Mouse (Mus musculus): Measurements from ENCODE around the gene Rundc1. TPM values are rescaled to one million over a fixed set of nuclear protein-coding genes. Genes with fewer than 3 reads are reported as not detected.

Gene Rundc1
- polyA plus RNA-seq (2017; shearing (Covaris generic)) = 10.1 TPM

DNA sequence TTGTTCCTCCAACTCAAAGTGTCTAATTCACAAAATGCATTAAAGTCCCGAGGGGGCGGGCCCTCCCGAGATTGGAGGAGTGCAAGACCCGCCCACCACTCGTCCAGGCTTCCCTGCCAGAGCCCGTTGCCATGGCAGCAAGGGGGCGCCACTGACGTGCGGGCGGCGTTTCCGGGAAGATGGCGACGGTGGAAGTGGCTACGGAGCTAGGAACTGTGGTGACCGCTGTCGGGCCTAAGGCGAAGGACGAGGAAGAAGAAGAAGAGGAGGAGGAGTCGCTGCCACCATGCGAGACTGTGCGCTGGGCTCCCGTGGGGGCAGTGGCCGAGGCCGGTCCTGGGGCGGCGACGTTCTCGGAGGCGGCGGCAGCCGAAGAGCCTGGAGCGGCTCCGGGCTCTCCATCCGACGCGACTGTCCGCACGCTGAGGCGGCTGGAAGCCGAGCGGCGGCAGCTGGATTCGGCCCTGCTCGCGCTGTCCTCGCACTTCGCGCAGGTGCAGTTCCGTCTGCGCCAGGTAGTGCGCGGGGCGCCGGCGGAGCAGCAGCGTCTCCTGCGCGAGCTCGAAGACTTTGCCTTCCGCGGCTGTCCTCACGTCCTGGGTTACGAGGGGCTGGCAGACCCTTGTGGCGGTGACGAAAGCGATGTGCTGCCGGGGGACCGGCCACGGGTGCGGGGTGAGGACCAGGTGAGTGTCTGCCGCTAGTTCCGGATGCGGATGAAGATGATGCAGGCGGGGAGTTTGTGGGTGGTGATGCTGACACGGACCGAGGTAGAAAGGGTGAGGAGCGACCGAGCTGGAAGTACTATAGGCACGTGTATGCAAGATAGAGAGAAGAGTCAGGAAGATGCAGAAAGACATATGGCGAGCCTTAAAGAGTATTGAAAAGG, at the start of gene Rundc1, which contains the start of gene Ptges3l:
TSS of gene Rundc1 (plus strand) at position 161 of the 889 bp plus-strand sequence.
TSS of gene Ptges3l (minus strand) at position 409 of the 889 bp plus-strand sequence.

DNA sequence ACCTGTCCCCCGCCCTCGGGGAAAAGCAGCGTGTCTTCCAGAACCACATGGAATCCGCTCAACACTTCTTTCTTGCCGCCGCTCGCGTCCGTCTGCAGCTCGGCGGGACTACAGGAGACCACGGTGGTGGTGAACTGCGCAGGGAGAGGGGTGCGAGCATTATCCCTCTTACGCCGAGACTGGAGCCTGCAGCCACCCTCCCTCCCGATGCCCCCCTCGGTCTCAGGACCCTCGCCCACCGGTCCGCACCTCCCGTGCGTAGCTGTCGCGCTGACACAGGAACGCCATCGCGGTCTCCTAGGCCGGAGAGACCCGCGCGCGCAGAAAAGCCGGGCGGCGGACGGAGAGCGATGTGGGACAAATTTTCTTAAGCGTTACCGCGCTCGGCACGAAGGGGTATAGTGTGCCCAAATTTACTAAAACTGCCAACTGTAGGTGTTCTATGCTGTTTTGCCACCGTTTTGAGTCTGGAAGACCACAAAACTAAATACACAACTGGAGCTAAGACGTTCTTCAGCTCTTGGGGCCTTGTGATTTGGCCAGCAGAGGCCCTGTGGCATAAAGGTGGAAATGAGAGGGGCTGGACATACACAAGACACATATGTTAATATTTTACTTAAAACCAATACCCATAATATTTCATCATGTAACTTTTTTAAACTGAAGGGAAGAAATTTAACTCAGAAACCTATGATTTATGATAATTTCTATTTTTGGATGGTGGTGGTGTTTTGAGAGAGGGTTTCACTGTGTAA, 7.6 kb upstream of the Rundc1 start, which contains the start of gene Aarsd1:
TSS of gene Aarsd1 (minus strand) at position 515 of the 755 bp plus-strand sequence.

DNA sequence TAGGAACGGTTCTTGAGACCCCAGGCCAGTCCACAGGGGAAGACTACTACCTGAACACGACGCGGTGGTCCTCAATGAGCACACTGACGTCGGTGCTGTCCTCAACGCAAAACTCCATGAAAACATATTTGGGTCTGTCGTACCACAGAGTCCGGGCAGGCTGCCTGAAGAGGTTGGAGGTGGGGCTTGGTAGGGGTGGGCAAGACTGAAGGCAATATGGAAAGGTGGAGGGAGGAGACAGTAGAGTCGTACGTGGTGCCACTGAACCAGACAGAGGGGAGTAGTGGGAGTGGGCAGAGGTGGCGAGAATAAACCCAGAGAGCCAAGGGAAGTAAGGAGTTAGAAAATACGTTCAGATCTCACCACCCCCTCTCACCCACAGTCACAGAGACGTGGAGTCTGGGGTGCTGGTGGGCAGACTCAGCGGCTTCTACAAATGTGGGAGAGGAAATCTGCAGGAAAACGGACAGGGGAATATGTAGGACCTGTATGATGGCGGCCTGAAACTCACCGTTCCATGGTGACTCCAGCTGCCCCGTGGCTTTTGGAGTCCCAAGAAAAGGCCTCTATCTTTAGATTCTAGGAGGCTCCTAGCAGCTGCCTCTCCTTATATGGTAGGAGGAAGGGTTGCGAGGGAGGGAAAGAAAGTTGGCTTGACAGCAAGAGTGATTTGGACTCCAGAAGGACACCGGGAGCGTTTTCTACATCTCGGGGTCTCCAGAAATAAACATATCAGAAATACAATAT, 607 bp upstream of the Rundc1 start, which contains the start of gene Gm27029:
TSS of gene Gm27029 (minus strand) at position 692 of the 747 bp plus-strand sequence.

DNA sequence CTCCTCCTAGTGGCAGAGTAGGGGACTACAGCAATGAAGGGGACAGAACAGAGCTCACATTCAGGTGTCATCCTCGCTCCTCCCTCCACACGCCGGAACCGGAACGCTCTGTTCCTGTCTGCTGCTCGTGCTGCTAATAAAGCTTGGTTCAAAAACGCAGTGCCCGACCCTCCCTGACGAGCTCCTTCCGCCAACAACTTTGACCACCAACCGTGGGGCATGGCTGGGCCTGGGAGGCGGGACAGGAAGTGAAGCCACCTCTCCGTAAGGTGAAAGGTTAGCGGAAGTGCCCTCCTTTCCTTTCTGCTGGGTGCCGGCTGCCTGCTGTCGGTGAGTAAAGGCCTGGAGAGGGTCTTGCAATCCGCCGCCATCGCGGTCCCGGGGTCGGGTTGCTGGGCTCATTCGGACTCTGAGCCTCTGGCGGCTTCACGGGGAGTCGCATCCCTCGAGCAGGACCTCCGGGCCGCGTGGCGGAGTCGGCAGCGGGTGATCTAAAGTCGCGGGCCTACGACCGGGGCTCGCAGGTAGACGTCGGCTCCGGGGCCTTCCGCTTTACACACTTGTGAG, 17.3 kb downstream of the Rundc1 start, which contains the start of gene Rpl27:
TSS of gene Rpl27 (plus strand) at position 172 of the 567 bp plus-strand sequence.

DNA sequence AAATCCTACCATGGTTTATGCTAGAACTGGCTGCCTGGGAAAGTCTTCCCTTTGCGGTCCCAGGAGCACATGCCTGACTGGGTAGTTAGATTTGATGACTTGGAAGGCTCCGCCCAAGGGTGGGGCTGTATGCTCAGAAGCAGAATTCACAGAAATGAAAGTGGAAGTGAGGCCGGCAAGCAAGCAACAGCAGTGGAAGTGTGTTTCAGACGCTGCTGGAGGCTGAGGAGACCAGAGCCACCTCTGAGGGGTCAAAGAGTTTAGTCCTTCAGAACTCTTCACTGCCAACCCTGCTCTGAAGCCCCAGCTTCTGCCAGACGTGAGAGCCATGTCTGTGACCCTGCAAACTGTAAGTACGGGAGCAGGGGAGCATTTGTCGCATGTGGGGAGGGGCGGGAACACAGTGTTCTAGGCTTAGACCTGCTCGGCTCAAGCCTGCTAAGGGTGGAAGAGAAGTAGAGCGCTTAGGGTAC, 23.4 kb downstream of the Rundc1 start, which contains the start of gene Ifi35:
TSS of gene Ifi35 (plus strand) at position 134 of the 473 bp plus-strand sequence.

DNA sequence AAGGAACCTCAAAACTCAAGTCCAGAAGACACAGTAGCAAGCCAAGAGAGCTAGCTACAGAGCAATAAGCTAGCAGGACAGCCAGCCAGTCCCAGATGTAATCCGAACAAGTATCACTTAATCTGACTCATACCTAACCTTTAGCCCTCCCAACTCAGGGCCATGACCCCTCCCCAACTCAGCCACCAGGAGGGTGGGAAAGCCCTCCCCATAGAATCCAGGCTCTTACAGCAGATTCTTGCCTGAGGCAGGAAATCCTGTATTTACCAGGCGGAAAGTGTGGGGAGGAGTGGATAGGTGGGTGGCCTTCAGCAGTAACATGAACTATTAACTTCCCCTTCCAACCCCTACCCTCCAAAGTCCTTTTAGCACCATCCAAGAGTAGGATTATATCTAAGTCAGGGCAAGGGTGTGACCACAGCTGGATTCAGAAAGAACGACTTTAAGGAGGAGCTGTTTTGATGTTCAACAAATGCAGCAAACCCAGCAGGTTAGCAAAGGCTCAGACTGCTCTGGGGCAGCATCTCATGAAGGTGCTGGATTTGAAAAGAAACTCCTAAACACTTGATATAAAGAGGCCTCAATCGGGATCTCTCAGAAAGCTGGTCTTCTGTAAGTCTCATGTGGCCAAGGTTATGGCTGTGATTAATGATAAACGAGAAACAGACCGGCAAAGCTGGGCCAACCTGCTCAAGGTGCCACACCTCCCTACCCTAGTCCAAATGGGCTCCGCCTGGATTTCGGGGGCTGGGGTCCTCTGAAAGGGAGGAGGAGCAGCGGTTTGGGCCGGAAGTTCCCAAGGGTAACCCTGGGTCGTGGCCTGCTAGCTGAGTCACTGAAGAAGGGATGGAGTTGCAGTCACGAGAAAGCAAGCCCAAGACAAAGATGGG, 39.6 kb downstream of the Rundc1 start, which contains the start of gene Rnd2:
TSS of gene Rnd2 (plus strand) at position 789 of the 890 bp plus-strand sequence.

DNA sequence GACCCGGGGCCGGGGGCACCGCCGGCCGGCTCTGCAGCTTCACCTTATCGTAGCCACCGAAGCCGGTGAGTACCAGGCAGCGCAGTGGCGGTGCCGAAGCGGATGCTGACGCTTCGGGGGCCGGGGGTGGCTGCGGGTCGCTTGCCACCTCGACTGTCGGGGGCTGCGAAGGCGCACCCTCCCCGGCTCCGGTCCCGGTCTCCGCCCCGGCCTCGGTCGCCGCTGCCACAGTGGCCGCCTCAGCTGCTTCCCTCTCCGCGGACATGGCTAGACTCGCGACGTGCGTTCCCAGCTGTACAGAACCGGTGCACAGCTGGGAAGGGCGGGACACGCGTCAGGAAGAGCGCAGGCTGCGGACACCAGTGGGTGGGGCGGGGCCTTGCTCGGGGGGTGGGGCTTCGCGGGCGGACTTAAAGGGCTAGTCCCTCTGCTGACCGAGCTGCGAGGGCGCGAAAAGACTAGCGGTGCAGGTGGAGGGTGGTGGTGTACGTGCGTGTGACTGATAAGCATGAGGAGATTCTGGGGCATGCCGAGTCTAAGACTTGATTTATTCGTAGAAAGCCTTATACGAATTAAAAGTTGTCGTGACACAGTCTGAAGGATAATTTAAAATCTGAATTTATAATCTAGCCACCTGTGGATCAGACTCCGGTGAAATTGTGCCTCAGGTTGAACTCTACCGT, 41.1 kb downstream of the Rundc1 start, which contains the start of gene Vat1:
TSS of gene Vat1 (minus strand) at position 362 of the 683 bp plus-strand sequence.

Other genes with a start within 250 kb of the Rundc1 start
- 1.9 TPM for gene Ccr10, start 249.6 kb upstream of the Rundc1 start, polyA plus RNA-seq (2017; shearing (Covaris generic))
- gene Ezh1, start 198.6 kb upstream of the Rundc1 start, polyA plus RNA-seq (2017; shearing (Covaris generic)) = 96.4 TPM
- gene Ramp2, start 179.1 kb upstream of the Rundc1 start, polyA plus RNA-seq (2017; shearing (Covaris generic)) = not detected
- 157 TPM for gene Vps25, start 171.4 kb upstream of the Rundc1 start, polyA plus RNA-seq (2017; shearing (Covaris generic))
- gene Wnk4, start 164.5 kb upstream of the Rundc1 start, polyA plus RNA-seq (2017; shearing (Covaris generic)) = 2.4 TPM
- not detected for gene Cntd1, start 146.1 kb upstream of the Rundc1 start, polyA plus RNA-seq (2017; shearing (Covaris generic))
- 130 TPM for gene Coa3, start 146.0 kb upstream of the Rundc1 start, polyA plus RNA-seq (2017; shearing (Covaris generic))
- gene Becn1, start 122.8 kb upstream of the Rundc1 start, polyA plus RNA-seq (2017; shearing (Covaris generic)) = 217 TPM
- 156 TPM for gene Psme3, start 108.9 kb upstream of the Rundc1 start, polyA plus RNA-seq (2017; shearing (Covaris generic))
- gene Aoc2, start 100.0 kb upstream of the Rundc1 start, polyA plus RNA-seq (2017; shearing (Covaris generic)) = 4.1 TPM
- not detected for gene Aoc3, start 94.5 kb upstream of the Rundc1 start, polyA plus RNA-seq (2017; shearing (Covaris generic))
- not detected for gene G6pc, start 57.5 kb upstream of the Rundc1 start, polyA plus RNA-seq (2017; shearing (Covaris generic))
- gene Aarsd1, start 7.5 kb upstream of the Rundc1 start, polyA plus RNA-seq (2017; shearing (Covaris generic)) = 39.4 TPM
- 1.8 TPM for gene Gm27029, start 289 bp upstream of the Rundc1 start, polyA plus RNA-seq (2017; shearing (Covaris generic))
- gene Ptges3l, start 248 bp downstream of the Rundc1 start, polyA plus RNA-seq (2017; shearing (Covaris generic)) = 0.50 TPM
- 357 TPM for gene Rpl27, start 17.2 kb downstream of the Rundc1 start, polyA plus RNA-seq (2017; shearing (Covaris generic))
- 202 TPM for gene Ifi35, start 23.3 kb downstream of the Rundc1 start, polyA plus RNA-seq (2017; shearing (Covaris generic))
- gene Rnd2, start 39.9 kb downstream of the Rundc1 start, polyA plus RNA-seq (2017; shearing (Covaris generic)) = not detected
- gene Vat1, start 41.1 kb downstream of the Rundc1 start, polyA plus RNA-seq (2017; shearing (Covaris generic)) = 0.61 TPM
- 6.9 TPM for gene Brca1, start 126.9 kb downstream of the Rundc1 start, polyA plus RNA-seq (2017; shearing (Covaris generic))
- 107 TPM for gene Nbr1, start 127.1 kb downstream of the Rundc1 start, polyA plus RNA-seq (2017; shearing (Covaris generic))
- 13.8 TPM for gene Tmem106a, start 157.2 kb downstream of the Rundc1 start, polyA plus RNA-seq (2017; shearing (Covaris generic))
- not detected for gene Gm11634, start 174.2 kb downstream of the Rundc1 start, polyA plus RNA-seq (2017; shearing (Covaris generic))
- gene Rdm1, start 202.1 kb downstream of the Rundc1 start, polyA plus RNA-seq (2017; shearing (Covaris generic)) = 71.2 TPM
- 2.7 TPM for gene Arl4d, start 240.5 kb downstream of the Rundc1 start, polyA plus RNA-seq (2017; shearing (Covaris generic))